In genomic region chr9:63974258-63975023, GRCm38 (mm10) we compare ENCODE assay signal across 9 mouse cellular contexts. TPM values are rescaled to one million over a fixed set of nuclear protein-coding genes. Genes with fewer than 3 reads are reported as not detected.
DNase-seq lines count a peak whose midpoint lies in the region; ATAC-seq lines count a peak whose summit lies in the region.
"Had no signal": no experiment of that assay in that cellular context is flagged by ENCODE, and none has a peak within 500 bp of the region (broad histone marks: within the 10 kb centered on the region; RNA-seq: fewer than 3 reads in every experiment).

No protein-coding gene starts in this region.

- no peaks in the 10 kb centered on the region for H3K9me3 ChIP-seq in hindbrain, embryonic 13.5 days
- H3K9me3 ChIP-seq in hindbrain, embryonic 11.5 days (ENCODE audit: control insufficient read depth, low read length): no peaks in the 10 kb centered on the region
- H3K9me3 ChIP-seq in limb, embryonic 10.5 days (replicated peaks): no peaks in the 10 kb centered on the region

- no peak overlapping the region for H3K27ac ChIP-seq in hindbrain, embryonic 13.5 days
- H3K27ac ChIP-seq in hindbrain, embryonic 11.5 days (ENCODE audit: low read depth, low read length): no peak overlapping the region
- peak overlapping the region; percentile 76 for H3K27ac ChIP-seq in limb, embryonic 10.5 days
- H3K27ac ChIP-seq: hindbrain, embryonic 14.5 days had no signal

- H3K27me3 ChIP-seq in hindbrain, embryonic 13.5 days: 0 out of 2 replicates have a peak, but pooled peaks cover 4% of the 10 kb centered on the region
- H3K27me3 ChIP-seq in hindbrain, embryonic 11.5 days (ENCODE audit: control insufficient read depth, insufficient read depth, low read length): no peaks in the 10 kb centered on the region
- no peaks in the 10 kb centered on the region for H3K27me3 ChIP-seq in limb, embryonic 10.5 days (ENCODE audit: low read depth, poor library complexity, severe bottlenecking)

- no peak overlapping the region for H3K4me2 ChIP-seq in hindbrain, embryonic 13.5 days
- H3K4me2 ChIP-seq in hindbrain, embryonic 11.5 days (replicated peaks; ENCODE audit: low read depth, low read length): no peak overlapping the region
- H3K4me2 ChIP-seq: hindbrain, embryonic 14.5 days had no signal

- H3K9ac ChIP-seq in hindbrain, embryonic 13.5 days: 0 out of 2 replicates have a peak overlapping the region, but pooled peaks have one; percentile 15
- no peak overlapping the region for H3K9ac ChIP-seq in hindbrain, embryonic 11.5 days (ENCODE audit: low read depth, low read length)
- H3K9ac ChIP-seq: hindbrain, embryonic 14.5 days had no signal

- no peaks in the 10 kb centered on the region for H3K36me3 ChIP-seq in hindbrain, embryonic 13.5 days
- H3K36me3 ChIP-seq in hindbrain, embryonic 11.5 days (ENCODE audit: control insufficient read depth, insufficient read depth, low read length): 0 out of 2 replicates have a peak, but pooled peaks cover 2% of the 10 kb centered on the region
- H3K36me3 ChIP-seq in limb, embryonic 10.5 days: peaks cover 52% of the 10 kb centered on the region

- H3K4me3 ChIP-seq in hindbrain, embryonic 13.5 days: no peak overlapping the region
- H3K4me3 ChIP-seq in hindbrain, embryonic 11.5 days (ENCODE audit: low read depth, low read length): no peak overlapping the region
- peak overlapping the region; percentile 23; the same call in 1 of the 2 replicates for H3K4me3 ChIP-seq in limb, embryonic 10.5 days

- peaks cover 46% of the 10 kb centered on the region for H3K4me1 ChIP-seq in hindbrain, embryonic 13.5 days (replicated peaks)
- H3K4me1 ChIP-seq in hindbrain, embryonic 11.5 days (replicated peaks; ENCODE audit: control insufficient read depth, insufficient read depth, low read length): 0 out of 2 replicates have a peak, but pooled peaks cover 5% of the 10 kb centered on the region
- peaks cover 96% of the 10 kb centered on the region for H3K4me1 ChIP-seq in limb, embryonic 10.5 days

- no peak for ATAC-seq in hindbrain, embryonic 13.5 days (ENCODE audit: low FRiP score)
- no peak for ATAC-seq in hindbrain, embryonic 11.5 days (ENCODE audit: low FRiP score)
- peak; percentile 91 for ATAC-seq in common myeloid progenitor, adult 5-6 weeks (replicated peaks; ENCODE audit: low read depth, poor library complexity, severe bottlenecking)

- 54% methylated on average over 13 of the region's 13 CpGs for WGBS in hindbrain, embryonic 13.5 days
- WGBS in hindbrain, embryonic 11.5 days: 53% methylated on average over 13 of the region's 13 CpGs
- WGBS in limb, embryonic 10.5 days: 40% methylated on average over 13 of the region's 13 CpGs

- no peak for DNase-seq in hindbrain, embryonic 11.5 days (ENCODE audit: low spot score)
- DNase-seq in 416B (ENCODE audit: low read depth): peak; percentile 96
- no peak for DNase-seq in limb, embryonic 10.5 days (ENCODE audit: low spot score)
- DNase-seq in cerebellum, adult 8-10 months: no peak
- DNase-seq in T-cell, adult 2 months (ENCODE audit: low spot score): no peak
- DNase-seq in layer of hippocampus, adult 9-10 months (ENCODE audit: low spot score): no peak

RNA-seq across cellular contexts. Expression of gene Smad6, which starts 47.4 kb away (rescaled TPM):
- polyA plus RNA-seq in hindbrain, embryonic 13.5 days (2015; fragmentation: Nextera tagmentation; extraction: Ambion mirVana): 2.3 and 2.8 TPM in 2 replicates
- polyA plus RNA-seq in hindbrain, embryonic 11.5 days (2014; fragmentation: Nextera tagmentation; extraction: Ambion mirVana): 5.5 and 7.1 TPM in 2 replicates
- 0.69 and 1.2 TPM in 2 replicates for total RNA-seq in common myeloid progenitor, adult 5-6 weeks (2017)
- 10.9 and 11.4 TPM in 2 replicates for polyA plus RNA-seq in limb, embryonic 10.5 days (2016; fragmentation: Nextera tagmentation; extraction: Ambion mirVana)
